Mouse (Mus musculus): ENCODE measurements around the gene Ebf1. TPM values are rescaled to one million over a fixed set of nuclear protein-coding genes. Genes with fewer than 3 reads are reported as not detected.

Ebf1 gene
- total RNA-seq, 2 experiments from 2014 or later: 19.7 to 22.8 TPM

GRCm38 (mm10) chr11:44616078-44616787 is 884 bp upstream of the Ebf1 start:
- DNase-seq: peak in 1 of 2 experiments; percentile 15
- intact Hi-C loops (cut with DNase I): loop anchor here (5.0 to 10.0 kb wide), 4 partner anchors 71 to 1269 kb away; no protein-coding TSS in a partner anchor

- DNase-seq: peak; percentile 62 to 70
- intact Hi-C loops (cut with DNase I): loop anchor here (1.0 to 10.0 kb wide), 5 partner anchors 69 to 1267 kb away; no protein-coding TSS in a partner anchor
These were observed 843 bp downstream of the Ebf1 start for GRCm38 (mm10) chr11:44617734-44618586.

GRCm38 (mm10) chr11:44619131-44619886 is 2.2 kb downstream of the Ebf1 start:
- intact Hi-C loops (cut with DNase I): loop anchor here (5.0 to 10.0 kb wide), 4 partner anchors 68 to 1265 kb away; no protein-coding TSS in a partner anchor
- DNase-seq: peak in 1 of 2 experiments; percentile 17

- intact Hi-C loops (cut with DNase I): loop anchor here (2.0 to 10.0 kb wide), 6 partner anchors 41 to 1265 kb away; no protein-coding TSS in a partner anchor
- peak; percentile 40 for DNase-seq
These were observed 3.0 kb downstream of the Ebf1 start for GRCm38 (mm10) chr11:44619887-44620693.

GRCm38 (mm10) chr11:44620694-44621446 is 3.8 kb downstream of the Ebf1 start:
- DNase-seq: peak in 1 of 2 experiments; percentile 36

GRCm38 (mm10) chr11:44621615-44622014 is 4.5 kb downstream of the Ebf1 start:
- intact Hi-C loops (cut with DNase I): loop anchor here (2.0 to 5.0 kb wide), 2 partner anchors 39 to 211 kb away; no protein-coding TSS in a partner anchor
- no peak for DNase-seq

More at GRCm38 (mm10) chr11:44620694-44621446, 3.8 kb downstream of the Ebf1 start:
- intact Hi-C loops (cut with DNase I): loop anchor here (2.0 to 5.0 kb wide), 2 partner anchors 40 to 211 kb away; no protein-coding TSS in a partner anchor

GRCm38 (mm10) chr11:44622023-44622731 is 5.1 kb downstream of the Ebf1 start:
- intact Hi-C loops (cut with DNase I): loop anchor here (5.0 kb wide), 1 partner anchor 210 kb away; no protein-coding TSS in a partner anchor

GRCm38 (mm10) chr11:44624564-44624963 is 7.4 kb downstream of the Ebf1 start:
- no peak for DNase-seq
- intact Hi-C loops (cut with DNase I): loop anchor here (5.0 kb wide), 1 partner anchor 208 kb away; no protein-coding TSS in a partner anchor

More at GRCm38 (mm10) chr11:44622023-44622731, 5.1 kb downstream of the Ebf1 start:
- DNase-seq: peak; percentile 48 to 63

GRCm38 (mm10) chr11:44626065-44626464 is 8.9 kb downstream of the Ebf1 start:
- DNase-seq: no peak
- intact Hi-C loops (cut with DNase I): no loop called here

- intact Hi-C loops (cut with DNase I): no loop called here
These were observed 11.3 kb downstream of the Ebf1 start for GRCm38 (mm10) chr11:44628412-44628811.

GRCm38 (mm10) chr11:44632064-44632968 is 15.2 kb downstream of the Ebf1 start:
- intact Hi-C loops (cut with DNase I): no loop called here
- no peak for DNase-seq

More at GRCm38 (mm10) chr11:44628412-44628811, 11.3 kb downstream of the Ebf1 start:
- no peak for DNase-seq

- intact Hi-C loops (cut with DNase I): no loop called here
- no peak for DNase-seq
These were observed 16.0 kb downstream of the Ebf1 start for GRCm38 (mm10) chr11:44633001-44633693.

GRCm38 (mm10) chr11:44634552-44635193 is 17.6 kb downstream of the Ebf1 start:
- no peak for DNase-seq
- intact Hi-C loops (cut with DNase I): no loop called here

- intact Hi-C loops (cut with DNase I): no loop called here
- DNase-seq: no peak
These were observed 19.1 kb downstream of the Ebf1 start for GRCm38 (mm10) chr11:44636241-44636640.

- intact Hi-C loops (cut with DNase I): no loop called here
These were observed 21.2 kb downstream of the Ebf1 start for GRCm38 (mm10) chr11:44638193-44638754.

More at GRCm38 (mm10) chr11:44638193-44638754, 21.2 kb downstream of the Ebf1 start:
- no peak for DNase-seq

All from heart, postnatal 14 days (tissue).